Mouse (Mus musculus) layer of hippocampus, postnatal 14 days (tissue): ENCODE results near the gene Gapvd1. TPM values are rescaled to one million over a fixed set of nuclear protein-coding genes. Genes with fewer than 3 reads are reported as not detected.

Experiments used
- DNase-seq, 2 experiments: peaks; one replicate each; pipeline ENCODE4 v3.0.0; 2021 to 2022; ENCODE audit warnings: low spot score in 2 of 2, mixed read lengths in 1 of 2
- total RNA-seq, 2 experiments: library from RNA; stranded (reverse); gene quantifications; 2 replicates each; pipeline ENCODE4 v1.2.3; 2021

Gapvd1 gene
- total RNA-seq, 2 experiments from 2014 or later, result 106 to 107 TPM

DNA sequence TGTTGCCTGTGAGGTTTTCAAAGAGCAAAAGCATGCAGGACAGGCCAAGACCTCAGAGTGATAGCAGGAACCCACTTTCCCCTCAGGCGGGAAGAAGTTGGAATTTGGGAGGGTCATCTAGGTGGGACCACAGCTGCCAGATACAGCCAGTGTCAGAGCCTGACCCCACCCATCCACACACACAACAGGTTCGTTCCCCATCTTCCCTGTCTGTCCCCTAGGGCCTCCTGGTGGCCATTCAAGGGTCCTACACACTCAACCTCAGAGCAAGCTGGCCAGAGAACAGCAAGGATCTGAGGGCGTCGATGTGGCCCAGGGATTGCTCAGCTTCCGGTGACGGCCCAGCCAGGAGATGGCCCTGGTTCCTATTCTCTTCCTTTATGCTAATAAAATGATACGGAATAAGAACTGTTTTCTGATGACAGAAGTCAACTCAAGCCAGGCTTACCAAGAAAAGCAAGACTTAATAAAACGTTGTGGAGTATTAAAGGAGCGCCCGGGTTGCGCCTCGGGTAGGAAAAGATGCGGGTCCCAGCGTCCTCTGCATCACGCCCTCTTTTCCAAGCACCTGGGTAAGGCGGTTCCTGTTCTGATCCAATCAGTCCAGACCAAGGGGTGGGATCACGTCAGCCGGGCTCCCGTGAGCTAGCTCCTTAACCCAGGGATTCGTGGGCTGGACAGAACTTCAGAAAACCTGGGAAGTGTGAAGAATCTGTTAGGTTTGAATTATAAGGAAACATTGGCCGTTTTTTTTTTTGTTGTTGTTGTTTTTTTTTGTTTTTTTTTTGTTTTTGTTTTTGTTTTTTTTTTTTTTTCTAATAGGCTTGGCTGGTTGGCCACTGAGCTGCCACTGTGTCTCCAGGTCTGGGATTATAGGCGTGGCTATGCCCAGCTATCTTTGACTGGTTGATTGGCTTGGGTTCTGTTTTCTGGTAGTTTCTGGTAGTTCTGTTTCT lies 110.2 kb downstream of the Gapvd1 start:
- DNase-seq, result no peak

DNA sequence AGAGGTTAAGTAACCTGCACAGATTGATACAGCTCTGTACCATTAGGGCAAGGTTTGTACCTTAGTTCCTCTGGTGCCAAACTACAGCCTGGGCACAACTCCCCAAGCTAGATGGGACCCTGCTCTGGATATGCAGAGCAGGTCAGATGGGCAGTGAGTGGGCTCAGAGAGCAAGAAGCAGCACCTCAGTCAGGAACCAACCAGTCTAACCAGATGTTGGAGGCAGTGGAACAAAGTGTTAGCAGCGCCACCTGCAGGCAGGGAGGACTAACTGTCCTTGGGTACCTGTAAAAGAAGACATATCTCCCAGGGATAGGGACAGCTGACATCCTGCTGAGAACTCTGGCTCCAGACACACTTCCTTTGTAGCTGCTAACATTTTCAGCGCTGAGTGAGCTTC lies 112.7 kb downstream of the Gapvd1 start:
- no peak for DNase-seq

DNA sequence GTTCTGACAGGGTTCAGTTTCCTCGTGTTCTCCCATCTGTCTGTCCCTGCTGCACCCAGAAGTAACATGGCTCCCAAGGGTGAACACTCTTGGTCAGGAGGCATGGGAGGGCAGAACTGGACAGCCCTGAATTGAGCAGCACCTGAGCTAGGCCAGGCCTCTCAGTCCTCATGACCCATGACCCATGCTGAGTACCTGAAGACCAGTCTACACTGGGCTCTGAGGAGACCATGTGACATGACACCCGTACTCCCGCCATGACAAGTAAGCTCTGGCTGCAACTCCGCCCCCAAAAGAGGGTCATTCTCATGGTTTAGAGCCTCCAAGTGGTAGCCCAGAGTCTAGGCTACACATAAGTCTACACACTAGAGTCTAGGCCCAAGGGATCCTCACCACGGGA lies 115.3 kb downstream of the Gapvd1 start:
- DNase-seq, result no peak

GRCm38 (mm10) chr2:34638955-34639650 lies 115.9 kb downstream of the Gapvd1 start:
- peak; percentile 82 to 83 for DNase-seq

DNA sequence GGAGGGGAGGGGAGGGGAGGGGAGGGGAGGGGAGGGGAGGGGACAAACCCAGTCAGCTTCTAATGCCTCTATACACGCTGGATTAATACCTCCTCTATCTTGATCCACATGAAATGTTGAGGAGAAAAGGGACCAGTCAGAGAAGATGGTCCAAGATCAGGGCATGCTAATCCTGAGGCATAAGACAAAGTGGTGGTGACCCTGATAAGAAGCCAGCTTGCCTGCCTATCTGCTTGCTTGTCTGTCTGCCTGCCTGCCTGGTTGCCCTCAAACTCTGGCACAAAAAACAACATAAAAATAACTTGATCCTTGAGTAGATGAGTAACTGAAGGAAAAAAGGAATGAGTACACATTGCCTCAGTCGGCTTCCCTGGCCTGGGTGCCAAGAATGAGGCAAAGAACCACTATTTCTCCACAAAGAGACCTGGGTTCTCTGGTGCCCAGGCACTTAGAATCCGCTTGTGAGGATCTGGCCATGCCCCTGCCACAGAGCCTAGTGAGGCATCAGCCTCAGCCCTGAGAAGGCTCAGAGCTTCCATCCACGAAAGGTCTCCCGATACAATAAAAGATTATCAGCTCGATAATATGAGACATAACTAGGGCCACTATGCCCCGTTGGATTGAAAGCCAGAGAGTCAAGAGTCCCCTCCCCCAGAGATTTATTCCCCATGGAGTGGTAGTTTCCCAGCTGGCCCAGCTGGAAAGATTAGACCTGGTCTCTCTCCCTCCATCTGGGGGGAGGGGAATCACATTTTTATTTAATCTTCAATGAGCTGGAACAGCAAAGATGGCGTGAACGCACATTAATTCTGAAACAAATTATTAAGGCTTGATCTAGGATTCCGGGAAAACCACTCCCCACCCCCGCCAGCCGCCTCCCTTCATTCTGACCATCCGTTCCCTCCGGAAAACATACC lies 119.5 kb downstream of the Gapvd1 start:
- no peak for DNase-seq

GRCm38 (mm10) chr2:34632051-34632450 lies 123.0 kb downstream of the Gapvd1 start:
- no peak for DNase-seq

DNA sequence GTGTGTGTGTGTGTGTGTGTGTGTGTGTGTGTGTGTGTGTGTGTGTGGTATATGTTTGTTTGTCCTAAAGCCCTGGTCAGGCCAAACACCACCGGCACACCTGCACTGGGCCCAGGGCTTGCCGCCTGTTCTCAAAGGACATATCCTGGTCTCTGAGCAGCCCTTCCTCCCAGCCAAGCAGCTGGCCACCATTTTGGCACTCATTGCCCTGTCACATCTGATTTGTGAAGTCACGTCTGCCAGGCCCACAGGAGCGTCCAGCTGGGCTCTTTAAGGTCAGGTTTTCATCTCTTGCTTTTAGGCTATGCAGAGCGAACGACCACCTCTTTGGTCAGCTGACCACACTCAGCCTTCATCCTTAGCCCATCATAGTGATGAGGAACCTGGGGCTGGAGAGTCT lies 124.6 kb downstream of the Gapvd1 start:
- no peak for DNase-seq

GRCm38 (mm10) chr2:34629758-34630157 lies 125.3 kb downstream of the Gapvd1 start:
- no peak for DNase-seq

DNA sequence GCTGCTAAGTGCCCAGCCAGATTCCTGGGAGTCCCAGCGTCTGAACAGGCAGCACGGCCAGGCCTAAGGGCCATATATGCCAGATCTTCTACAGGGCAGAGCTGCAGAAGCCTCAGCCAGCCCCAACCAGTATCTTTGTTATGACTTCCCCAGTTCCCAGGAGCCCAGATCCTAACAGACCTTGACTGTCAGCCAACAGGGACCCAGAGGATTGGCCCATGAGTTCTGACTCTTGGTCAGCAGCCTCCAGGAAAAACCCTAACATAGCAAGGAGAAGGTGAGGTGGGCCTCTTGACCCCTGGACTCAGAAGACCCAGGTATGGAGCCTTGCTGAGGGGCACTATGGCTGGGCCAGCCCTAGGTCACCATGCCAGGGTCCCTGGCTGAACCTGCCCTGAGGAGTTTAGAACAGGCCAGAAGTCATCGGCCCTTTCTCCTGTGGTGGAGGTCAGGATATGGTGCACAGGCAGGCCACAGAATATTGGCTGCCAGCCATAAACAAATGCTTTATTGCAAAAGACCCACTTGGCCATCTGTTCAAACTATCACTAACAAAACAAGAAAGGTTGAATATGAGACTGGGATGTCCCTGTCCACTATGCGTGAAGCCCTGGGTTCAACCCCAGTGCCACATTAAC lies 126.0 kb downstream of the Gapvd1 start:
- DNase-seq, result no peak

- no peak for DNase-seq
Observed at GRCm38 (mm10) chr2:34627328-34628226, 127.5 kb downstream of the Gapvd1 start.

Other genes starting within 250 kb of the Gapvd1 start
- gene Hspa5, start 16.7 kb upstream of the Gapvd1 start, total RNA-seq, result 100 to 1,000 TPM; 278 to 351 TPM
- 10 to 100 TPM; 22.7 to 28.5 TPM for gene Rabepk, start 44.7 kb upstream of the Gapvd1 start, total RNA-seq
- gene Fbxw2, start 71.1 kb upstream of the Gapvd1 start, total RNA-seq, result 10 to 100 TPM; 87.7 to 88.8 TPM
- not detected for gene Gm34653, start 77.8 kb upstream of the Gapvd1 start, total RNA-seq
- 1 to 10 TPM in 1 of 2 experiments, under 1 TPM in 1; 0.65 to 1.0 TPM for gene Cutal, start 119.2 kb upstream of the Gapvd1 start, total RNA-seq
- 10 to 100 TPM; 37.3 to 42.7 TPM for gene Psmd5, start 119.7 kb upstream of the Gapvd1 start, total RNA-seq
- 1 to 10 TPM; 1.0 to 2.2 TPM for gene Phf19, start 158.8 kb upstream of the Gapvd1 start, total RNA-seq
- 1 to 10 TPM; 1.1 to 3.0 TPM for gene Traf1, start 206.5 kb upstream of the Gapvd1 start, total RNA-seq